Mouse (Mus musculus) gastrocnemius, adult 2 months (tissue): Measurements from ENCODE around the gene Prr36. TPM values are rescaled to one million over a fixed set of nuclear protein-coding genes. Genes with fewer than 3 reads are reported as not detected.

Source experiments
- DNase-seq: peaks from one replicate; pipeline ENCODE4 v3.0.0; 2022
- H3K27ac ChIP-seq: fragments of 200-600 bp; 2 replicates; pipeline ENCODE4 v1.8.1; 2022; ENCODE audit warnings: mild to moderate bottlenecking
- H3K4me3 ChIP-seq: fragments of 200-600 bp; 2 replicates; pipeline ENCODE4 v1.8.1; 2022; ENCODE audit warnings: mild to moderate bottlenecking, moderate library complexity
- CTCF ChIP-seq: fragments of 200-600 bp; IDR thresholded peaks from 2 replicates; pipeline ENCODE4 v1.8.1; 2022; ENCODE audit warnings: antibody characterized with exemption, mild to moderate bottlenecking, moderate library complexity
- intact Hi-C: fragments of 180-260 bp; cut with DNase I; formaldehyde crosslinking; loops from one replicate; pipeline ENCODE4 v1.15.1; 2025
- total RNA-seq, 2 experiments: library from RNA; stranded (reverse); gene quantifications; 2 replicates each; pipeline ENCODE4 v1.2.3; 2021

Prr36 gene
- total RNA-seq, 2 experiments from 2014 or later = not detected

GRCm38 (mm10) chr8:4237814-4238433 lies 20.7 kb upstream of the Prr36 start:
- intact Hi-C loops = loop anchor here (2.0 to 5.0 kb wide), 3 partner anchors 37 to 439 kb away; partner anchors contain the start of gene Timm44
- peak overlapping the region; percentile 77 for H3K4me3 ChIP-seq
- H3K27ac ChIP-seq = peak overlapping the region; percentile 96
- no peak for DNase-seq
- TF ChIP-seq CTCF = no peak

- no peak overlapping the region for H3K27ac ChIP-seq
- no peak for TF ChIP-seq CTCF
- no peak overlapping the region for H3K4me3 ChIP-seq
- intact Hi-C loops = no loop called here
- no peak for DNase-seq
Measured at GRCm38 (mm10) chr8:4230612-4231351, 13.5 kb upstream of the Prr36 start.

GRCm38 (mm10) chr8:4229784-4230183 lies 12.5 kb upstream of the Prr36 start:
- TF ChIP-seq CTCF = no peak
- no peak for DNase-seq
- Histone ChIP-seq H3K27ac (no peak overlapping the region), H3K4me3 (no peak overlapping the region)
- intact Hi-C loops = no loop called here

- Histone ChIP-seq H3K4me3 (no peak overlapping the region), H3K27ac (no peak overlapping the region)
- intact Hi-C loops = no loop called here
- DNase-seq = no peak
- TF ChIP-seq CTCF = no peak
Measured at GRCm38 (mm10) chr8:4227919-4228318, 10.7 kb upstream of the Prr36 start.

- Histone ChIP-seq H3K4me3 (peak within 1 kb of the TSS; percentile 54), H3K27ac (no peak within 1 kb of the TSS)
- DNase-seq = no peak
- TF ChIP-seq CTCF = no peak
- intact Hi-C loops = no loop called here
Measured at GRCm38 (mm10) chr8:4226739-4227347, 9.6 kb upstream of the Prr36 start, which contains the start of gene Lrrc8e. Gene Lrrc8e (plus strand): TSS chr8:4226827.

GRCm38 (mm10) chr8:4226323-4226722 lies 9.1 kb upstream of the Prr36 start:
- DNase-seq = no peak
- Histone ChIP-seq H3K4me3 (peak overlapping the region; percentile 54), H3K27ac (no peak overlapping the region)
- no peak for TF ChIP-seq CTCF
- intact Hi-C loops = no loop called here

- Histone ChIP-seq H3K27ac (no peak overlapping the region), H3K4me3 (no peak overlapping the region)
- no peak for TF ChIP-seq CTCF
- DNase-seq = no peak
- intact Hi-C loops = no loop called here
Measured at GRCm38 (mm10) chr8:4222059-4222458, 4.8 kb upstream of the Prr36 start.

- Histone ChIP-seq H3K27ac (no peak overlapping the region), H3K4me3 (no peak overlapping the region)
- TF ChIP-seq CTCF = no peak
- intact Hi-C loops = no loop called here
- no peak for DNase-seq
Measured at GRCm38 (mm10) chr8:4219617-4220016, 2.4 kb upstream of the Prr36 start.

- no peak for TF ChIP-seq CTCF
- intact Hi-C loops = no loop called here
- DNase-seq = no peak
Measured at GRCm38 (mm10) chr8:4216296-4216695, 963 bp downstream of the Prr36 start.

GRCm38 (mm10) chr8:4214006-4214980 lies 3.0 kb downstream of the Prr36 start:
- intact Hi-C loops = no loop called here
- Histone ChIP-seq H3K4me3 (peak overlapping the region; percentile 72), H3K27ac (no peak overlapping the region)
- peak; percentile 57 for DNase-seq
- no peak for TF ChIP-seq CTCF

More at GRCm38 (mm10) chr8:4216296-4216695, 963 bp downstream of the Prr36 start:
- Histone ChIP-seq H3K4me3 (no peak overlapping the region), H3K27ac (no peak overlapping the region)

GRCm38 (mm10) chr8:4213210-4214005 lies 3.9 kb downstream of the Prr36 start:
- TF ChIP-seq CTCF = no peak
- intact Hi-C loops = no loop called here
- DNase-seq = peak; percentile 56
- Histone ChIP-seq H3K27ac (no peak overlapping the region), H3K4me3 (peak overlapping the region; percentile 72)
